Mouse (Mus musculus) layer of hippocampus, adult 11-12 months (tissue): ENCODE results near the gene Ttpal.
"Not testable (repeated sequence)": the region's sequence is repeated elsewhere in the genome, so short reads cannot be mapped to it uniquely, and the experiment has no call there.

Experiments
- DNase-seq: peaks from one replicate; pipeline ENCODE4 v3.0.0; 2022; ENCODE audit warnings: low spot score

The Ttpal gene

GRCm38 (mm10) chr2:163593636-163594282 lies 8.4 kb upstream of the Ttpal start:
- DNase-seq = no peak

GRCm38 (mm10) chr2:163595119-163595518 lies 7.0 kb upstream of the Ttpal start:
- no peak for DNase-seq

GRCm38 (mm10) chr2:163596057-163596872 lies 5.8 kb upstream of the Ttpal start:
- no peak for DNase-seq

DNA sequence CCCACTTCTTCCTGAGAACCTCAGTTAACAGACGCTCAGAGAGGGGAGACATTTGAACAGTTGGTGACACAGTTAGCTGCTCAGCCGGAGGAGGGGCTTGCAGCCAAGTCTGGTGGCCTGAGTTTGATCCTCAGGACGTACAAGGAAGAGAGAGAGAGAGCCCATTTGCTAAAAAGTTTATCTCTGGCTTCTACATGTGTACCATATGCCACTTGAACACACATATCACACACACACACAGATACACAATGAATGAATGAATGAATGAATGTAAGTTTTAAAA lies 5.3 kb upstream of the Ttpal start:
- DNase-seq = no peak

- DNase-seq = peak; percentile 53
Observed at GRCm38 (mm10) chr2:163597661-163598060, 4.5 kb upstream of the Ttpal start.

DNA sequence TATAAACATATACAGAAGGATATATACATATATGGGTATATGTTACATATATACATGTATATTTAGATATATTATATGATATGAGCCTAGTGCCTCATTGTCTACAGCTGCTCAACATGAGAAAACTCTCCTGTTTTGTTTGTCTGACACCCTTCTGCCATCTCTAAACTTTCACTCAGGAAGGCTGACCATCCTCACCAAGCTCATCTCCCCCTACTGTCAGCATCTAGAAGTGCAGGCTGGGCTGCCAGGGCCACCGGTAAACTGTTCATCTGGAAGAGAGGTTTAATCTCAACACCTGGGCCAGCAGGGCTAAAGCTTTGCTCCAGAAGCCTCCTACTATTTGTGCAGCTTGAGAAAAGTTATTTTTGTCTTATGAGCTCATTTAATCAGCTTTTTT lies 2.9 kb upstream of the Ttpal start:
- peak; percentile 56 for DNase-seq

DNA sequence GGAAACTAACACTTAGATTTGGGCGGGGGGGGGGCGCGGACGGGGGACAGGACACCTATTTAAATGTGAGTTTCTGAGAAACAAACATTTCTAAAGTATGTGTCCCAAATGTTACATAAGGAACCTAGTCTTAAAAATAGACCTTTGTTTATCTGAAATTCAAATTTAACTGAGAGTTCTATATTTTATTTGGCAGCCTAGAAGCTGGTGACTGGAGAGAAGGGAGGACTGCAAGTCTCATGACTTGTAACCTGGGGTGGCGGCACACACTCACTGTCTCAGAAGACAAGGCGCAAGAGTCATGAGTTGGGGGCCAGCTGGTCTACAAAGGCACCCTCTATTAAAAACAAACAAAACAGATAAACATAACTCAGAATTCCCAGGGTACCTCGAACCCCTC lies 1.0 kb upstream of the Ttpal start:
- no peak for DNase-seq

GRCm38 (mm10) chr2:163601712-163602100 lies 408 bp upstream of the Ttpal start:
- no peak for DNase-seq

DNA sequence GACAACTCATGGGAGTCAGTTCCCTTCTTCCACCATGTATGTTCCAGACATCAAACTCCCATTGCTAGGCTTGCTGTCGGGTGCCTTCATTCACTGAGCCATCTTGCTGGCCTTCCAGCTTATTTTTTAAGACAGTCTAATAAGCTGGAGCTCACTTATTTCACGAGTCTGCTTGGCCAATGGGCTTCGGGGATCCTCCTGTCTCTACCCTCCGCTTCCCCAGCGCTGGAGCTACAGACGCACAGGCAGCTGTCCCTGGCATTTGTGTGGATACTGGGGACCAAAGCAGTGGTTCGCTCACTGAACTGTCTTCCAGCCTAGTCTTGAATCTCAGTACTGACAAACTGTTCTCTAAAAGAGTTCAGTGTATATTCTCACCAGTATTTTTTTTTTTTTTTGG lies 4.0 kb downstream of the Ttpal start:
- no peak for DNase-seq

GRCm38 (mm10) chr2:163608008-163608407 lies 5.9 kb downstream of the Ttpal start:
- no peak for DNase-seq

DNA sequence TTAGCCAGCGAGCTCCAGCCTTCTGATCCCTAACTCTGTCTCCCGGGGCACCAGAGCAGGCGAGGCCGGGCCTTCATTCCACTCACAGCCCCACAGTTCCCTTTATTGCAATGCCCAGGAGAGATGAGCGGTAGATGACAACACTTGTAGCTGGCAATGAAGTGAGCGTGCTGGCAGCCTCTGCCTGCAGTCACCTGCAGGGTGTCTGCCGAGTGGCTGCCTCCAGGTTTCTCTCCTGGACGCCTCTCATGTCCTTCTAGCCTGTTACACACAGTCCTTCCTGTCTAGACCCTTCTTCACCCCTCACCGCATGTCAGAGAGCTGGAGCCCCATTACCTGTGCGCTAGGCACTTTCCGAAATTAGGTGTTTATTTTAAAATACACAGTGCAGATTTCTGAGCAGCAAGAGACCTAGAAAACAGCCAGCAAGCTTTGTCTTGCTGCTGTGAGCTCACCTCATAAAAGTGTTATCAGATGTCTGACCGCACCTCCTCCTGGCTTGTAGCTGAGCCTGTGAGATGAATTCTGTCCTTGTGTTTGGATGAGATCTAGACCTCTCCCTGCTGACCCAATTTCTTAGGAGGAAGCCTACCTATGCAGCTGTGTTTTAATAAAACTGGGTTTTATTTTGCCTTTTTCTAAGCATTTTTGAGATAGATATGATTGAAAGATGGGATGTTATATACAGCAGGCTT lies 7.3 kb downstream of the Ttpal start:
- no peak for DNase-seq

DNA sequence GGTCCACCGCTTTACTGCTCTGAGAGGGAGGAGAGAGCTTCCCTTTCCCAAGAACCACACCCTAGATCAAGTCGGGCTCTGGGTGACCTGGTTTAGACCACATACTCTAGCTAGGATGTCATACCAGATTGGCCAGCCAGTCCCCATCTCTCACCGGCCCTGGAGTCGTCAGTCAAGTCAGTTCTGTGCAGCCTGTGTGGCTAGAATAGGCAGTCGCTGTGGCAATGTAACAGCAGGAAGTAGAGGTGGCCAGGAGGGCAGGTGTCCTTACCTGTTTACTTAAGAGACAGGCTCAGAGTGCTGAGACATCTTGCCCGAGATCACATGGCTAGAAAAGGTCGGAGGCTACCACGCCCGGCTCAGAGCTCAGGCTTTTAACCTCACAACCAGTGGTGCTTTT lies 9.1 kb downstream of the Ttpal start:
- no peak for DNase-seq

GRCm38 (mm10) chr2:163613206-163613605 lies 11.1 kb downstream of the Ttpal start:
- no peak for DNase-seq

GRCm38 (mm10) chr2:163613990-163614389 lies 11.9 kb downstream of the Ttpal start:
- no peak for DNase-seq

GRCm38 (mm10) chr2:163615401-163615800 lies 13.3 kb downstream of the Ttpal start:
- DNase-seq = no peak

DNA sequence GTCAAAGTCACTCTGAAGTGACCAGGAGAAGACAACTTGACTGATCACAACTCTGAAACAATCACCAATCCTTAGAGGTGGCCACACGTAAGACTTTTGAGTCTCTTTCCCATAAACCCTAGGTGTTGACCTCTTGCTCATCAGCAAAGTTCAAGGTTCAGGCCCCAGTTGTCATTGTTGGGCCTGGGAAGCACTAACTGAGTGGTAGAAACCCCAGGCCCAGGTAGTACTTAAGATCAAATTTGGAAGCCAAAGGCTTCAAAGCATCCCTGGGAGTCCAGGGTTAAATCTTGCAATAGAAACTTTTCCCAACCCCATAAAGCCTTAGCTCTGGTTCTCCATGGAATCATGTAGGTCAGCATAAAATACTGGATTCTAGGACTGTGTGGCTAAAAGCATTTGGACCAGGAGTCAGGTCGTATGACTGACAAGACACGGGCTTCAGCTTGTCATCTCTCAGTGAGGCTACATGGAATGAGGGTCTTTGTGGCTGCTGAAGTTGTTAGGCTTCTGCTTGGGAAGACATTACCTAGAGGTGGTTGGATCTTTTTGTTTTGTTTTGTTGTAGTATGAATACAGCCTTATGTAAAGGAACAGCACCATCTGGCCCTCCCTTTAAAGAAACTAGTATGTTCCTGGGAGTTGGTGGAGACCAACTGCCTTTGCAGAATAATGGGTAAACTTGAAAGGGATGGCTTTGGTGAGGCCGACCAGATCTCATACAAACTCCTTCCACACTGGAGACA lies 14.0 kb downstream of the Ttpal start:
- DNase-seq = no peak

- DNase-seq = no peak
Observed at GRCm38 (mm10) chr2:163616652-163617227, 14.6 kb downstream of the Ttpal start.

- DNase-seq = no peak
Observed at GRCm38 (mm10) chr2:163617232-163617863, 15.2 kb downstream of the Ttpal start.

DNA sequence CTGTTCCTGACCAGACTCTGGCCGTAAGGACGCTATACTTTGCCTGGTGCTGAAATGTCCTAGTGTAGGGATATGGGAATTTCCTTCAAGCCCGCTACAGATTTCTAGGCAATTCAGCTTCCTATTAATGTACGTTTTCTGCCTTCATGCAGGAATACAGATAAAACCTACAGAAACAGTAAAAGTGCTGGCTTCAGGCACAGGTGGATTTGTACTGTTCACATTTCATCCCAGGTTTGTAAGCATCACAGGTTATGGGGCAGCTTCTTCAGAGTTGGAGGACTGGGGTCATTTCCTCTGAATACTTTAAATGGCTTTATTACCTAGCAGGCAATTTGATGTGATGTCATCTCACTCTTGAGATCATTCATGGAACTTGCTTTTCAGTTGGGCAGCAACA lies 15.8 kb downstream of the Ttpal start:
- no peak for DNase-seq

DNA sequence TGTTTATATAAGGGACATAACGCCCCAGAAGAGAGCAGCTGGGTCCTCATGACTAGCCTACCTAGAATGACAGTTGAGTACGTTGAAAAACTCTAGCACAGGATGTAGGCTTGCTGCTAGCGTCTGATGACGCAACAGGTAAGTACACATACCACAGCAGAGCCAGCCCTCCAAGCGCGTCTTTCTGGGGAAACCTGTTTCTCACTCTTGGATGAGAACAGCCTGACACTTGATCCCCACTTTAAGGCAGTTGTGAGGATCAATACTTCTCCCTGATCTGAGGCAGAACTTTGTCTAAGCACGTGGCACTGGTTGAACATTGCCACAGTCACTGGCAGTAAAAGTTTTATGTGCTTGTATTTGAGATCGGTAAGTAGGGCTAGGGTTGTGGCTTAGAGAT lies 18.3 kb downstream of the Ttpal start:
- DNase-seq = no peak

DNA sequence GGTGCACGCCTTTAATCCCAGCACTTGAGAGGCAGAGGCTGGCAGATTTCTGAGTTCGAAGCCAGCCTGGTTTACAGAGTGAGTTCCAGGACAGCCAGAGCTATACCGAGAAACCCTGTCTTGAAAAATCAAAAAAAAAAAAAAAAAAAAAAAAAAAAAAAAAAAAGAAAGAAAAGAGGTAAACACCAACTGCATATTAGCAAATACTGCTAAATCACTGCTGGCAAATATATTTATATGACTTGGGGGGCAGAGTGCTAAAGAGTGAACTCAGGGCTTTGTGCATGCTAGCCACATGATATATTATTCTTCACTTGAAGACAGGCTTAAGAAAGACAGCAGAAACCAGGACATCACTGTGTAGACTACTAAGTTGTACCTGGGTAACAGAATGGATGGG lies 19.3 kb downstream of the Ttpal start:
- DNase-seq = not testable (repeated sequence)

DNA sequence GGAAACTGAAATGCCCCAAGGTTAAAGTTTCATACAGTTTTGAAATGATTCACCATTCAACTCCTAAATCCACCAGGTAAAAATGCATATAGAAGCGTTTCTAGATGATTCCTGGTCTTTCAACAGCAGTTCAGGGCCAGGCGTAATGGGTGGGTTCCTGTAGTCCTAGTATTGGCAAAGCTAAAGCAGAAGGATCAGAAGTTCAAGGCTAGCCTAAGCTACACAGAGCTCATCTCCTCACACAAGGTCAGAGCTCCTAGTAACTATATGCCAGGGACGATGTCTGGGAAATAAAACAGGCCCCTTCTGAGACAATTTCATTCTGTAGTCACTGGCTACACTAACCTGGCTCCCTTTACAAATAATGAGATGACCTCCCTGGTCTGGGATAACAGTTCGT lies 29.1 kb downstream of the Ttpal start:
- no peak for DNase-seq
